Mouse (Mus musculus) midbrain, embryonic 11.5 days (tissue): Measurements from ENCODE around the gene Gm17657. TPM values are rescaled to one million over a fixed set of nuclear protein-coding genes. Genes with fewer than 3 reads are reported as not detected.

ENCODE experiments used
- ATAC-seq: fragments of 200-750 bp; cut with Nextera tagmentation; 2 replicates; pipeline ENCODE4 v1.8.0; 2017; ENCODE audit warnings: moderate TSS enrichment, moderate library complexity; ENCODE audit not compliant: low FRiP score
- DNase-seq: peaks from one replicate; pipeline ENCODE4 v3.0.0; 2015; ENCODE audit warnings: low spot score; ENCODE audit errors: missing footprints
- H3K27ac ChIP-seq: fragments of 300-500 bp; sonication (generic); 2 replicates; pipeline ENCODE4 v1.5.1; 2014; ENCODE audit warnings: low read depth, low read length
- H3K27me3 ChIP-seq: fragments of 300-500 bp; sonication (generic); 2 replicates; pipeline ENCODE4 v1.6.1; 2014; ENCODE audit warnings: mild to moderate bottlenecking, low read length, moderate library complexity, mixed read lengths; ENCODE audit not compliant: control insufficient read depth, insufficient read depth
- H3K36me3 ChIP-seq: fragments of 300-500 bp; sonication (generic); 2 replicates; pipeline ENCODE4 v1.6.1; 2014; ENCODE audit warnings: mild to moderate bottlenecking, low read length, moderate library complexity, mixed read lengths; ENCODE audit not compliant: control insufficient read depth, insufficient read depth
- H3K4me1 ChIP-seq: fragments of 300-500 bp; sonication (generic); 2 replicates; pipeline ENCODE4 v1.6.1; 2014; ENCODE audit warnings: low read length; ENCODE audit not compliant: control insufficient read depth, insufficient read depth
- H3K4me2 ChIP-seq: fragments of 300-500 bp; sonication (generic); 2 replicates; pipeline ENCODE4 v1.6.1; 2014; ENCODE audit warnings: mild to moderate bottlenecking, moderate library complexity
- H3K4me3 ChIP-seq: fragments of 300-500 bp; sonication (generic); 2 replicates; pipeline ENCODE4 v1.5.1; 2014; ENCODE audit warnings: low read depth, low read length
- H3K9ac ChIP-seq: fragments of 300-500 bp; sonication (generic); 2 replicates; pipeline ENCODE4 v1.6.1; 2014; ENCODE audit warnings: low read length
- H3K9me3 ChIP-seq: fragments of 300-500 bp; sonication (generic); 2 replicates; pipeline ENCODE4 v1.6.1; 2016; ENCODE audit warnings: low read length; ENCODE audit not compliant: control insufficient read depth
- whole genome bisulfite sequencing: fragments of 180-500 bp; shearing (Covaris S2); extraction: QIAGEN DNeasy Blood & Tissue Kit; methylation state at CpG from one replicate; pipeline ENCODE4 v1.1.7; 2014; 5-methylcytosine and 5-hydroxymethylcytosine counted together
- polyA plus RNA-seq: library from polyadenylated mRNA; unstranded; fragments of >200 nt; fragmentation: Nextera tagmentation; extraction: Ambion mirVana; gene quantifications from 2 replicates; pipeline ENCODE4 v1.2.1, GENCODE M21; 2014

Gm17657 gene
- polyA plus RNA-seq, 1 experiment from 2014 or later = not detected

DNA sequence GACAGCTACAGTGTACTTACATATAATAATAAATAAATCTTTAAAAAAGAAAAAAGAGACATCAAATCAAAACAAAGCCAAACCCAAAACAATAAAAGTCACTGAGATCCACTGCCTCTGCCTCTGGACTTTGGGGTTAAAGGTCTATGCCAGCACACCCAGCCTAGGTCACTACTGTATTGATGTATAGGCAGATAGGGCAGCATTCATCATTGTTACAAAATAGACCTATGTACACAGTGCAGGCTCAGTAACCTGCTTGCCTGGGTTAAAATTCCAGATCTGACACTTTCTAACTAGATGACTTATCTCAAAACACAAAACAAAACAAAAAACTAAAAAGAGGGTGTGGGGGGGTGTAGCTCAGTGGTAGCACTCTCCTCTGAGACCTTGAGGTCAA, 4.7 kb upstream of the Gm17657 start:
- DNase-seq (no peak), ATAC-seq (no peak)
- Histone ChIP-seq H3K4me2 (no peak overlapping the region), H3K9ac (no peak overlapping the region), H3K27ac (no peak overlapping the region), H3K36me3 (no peaks in the 10 kb centered on the region), H3K27me3 (no peaks in the 10 kb centered on the region), H3K4me1 (peaks cover 11% of the 10 kb centered on the region), H3K4me3 (no peak overlapping the region), H3K9me3 (no peaks in the 10 kb centered on the region)

GRCm38 (mm10) chr17:29552162-29552732, 2.8 kb upstream of the Gm17657 start, which contains the start of gene Tmem217:
Gene Tmem217 (minus strand): TSS chr17:29552385.
- peaks cover 11% of the 10 kb centered on the region for H3K4me1 ChIP-seq
- no peak within 1 kb of the TSS for H3K27ac ChIP-seq
- no peaks in the 10 kb centered on the region for H3K36me3 ChIP-seq
- H3K4me2 ChIP-seq = no peak within 1 kb of the TSS
- H3K9me3 ChIP-seq = no peaks in the 10 kb centered on the region
- WGBS = 91% methylated on average over 5 of the region's 5 CpGs
- DNase-seq (peak; percentile 75), ATAC-seq (no peak)
- H3K27me3 ChIP-seq = no peaks in the 10 kb centered on the region
- no peak within 1 kb of the TSS for H3K9ac ChIP-seq
- no peak within 1 kb of the TSS for H3K4me3 ChIP-seq

DNA sequence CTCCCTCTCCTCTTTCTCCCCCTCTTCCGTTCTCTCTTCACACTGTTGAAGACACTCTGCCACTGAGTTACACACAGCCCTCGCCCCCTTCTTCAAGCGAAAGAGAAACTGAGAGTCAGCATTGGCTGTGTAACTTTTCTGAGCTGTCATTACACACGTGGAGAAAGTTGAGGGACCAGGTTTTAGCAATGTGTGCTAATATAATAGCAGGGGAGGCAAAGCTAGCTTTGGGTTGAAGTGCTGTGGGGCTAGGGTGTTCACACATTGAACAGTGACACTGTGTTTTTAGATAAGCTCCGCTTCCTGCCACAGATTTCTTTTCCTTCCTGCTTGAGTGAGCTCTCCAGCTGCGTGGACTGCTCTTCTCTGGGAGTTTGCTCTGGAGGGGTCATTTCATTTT, 1.6 kb upstream of the Gm17657 start:
- Histone ChIP-seq H3K9ac (no peak overlapping the region), H3K36me3 (no peaks in the 10 kb centered on the region), H3K4me1 (peaks cover 11% of the 10 kb centered on the region), H3K4me3 (no peak overlapping the region), H3K9me3 (no peaks in the 10 kb centered on the region), H3K27ac (no peak overlapping the region), H3K27me3 (no peaks in the 10 kb centered on the region), H3K4me2 (no peak overlapping the region)
- WGBS = 74% methylated on average over 6 of the region's 6 CpGs
- ATAC-seq (no peak), DNase-seq (no peak)

DNA sequence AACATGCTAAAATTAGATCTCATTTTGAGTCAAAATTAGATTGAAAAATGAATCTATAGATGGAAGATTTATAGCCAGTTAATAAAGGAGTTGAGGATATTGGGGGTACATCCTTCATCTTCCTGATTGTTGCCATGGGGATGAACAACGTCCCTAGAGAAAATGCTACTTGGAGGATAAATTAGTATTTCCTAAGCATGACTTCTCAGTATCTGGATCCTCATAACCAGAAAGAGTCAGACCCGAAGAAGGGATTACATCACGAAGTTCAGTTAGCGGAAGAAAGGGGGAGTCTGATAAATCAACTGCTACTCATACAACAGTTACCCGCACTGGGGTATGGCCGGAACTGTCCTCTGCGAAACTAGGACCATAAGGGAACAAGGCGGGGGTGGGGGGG, 444 bp downstream of the Gm17657 start:
- no peak overlapping the region for H3K9ac ChIP-seq
- H3K4me2 ChIP-seq = no peak overlapping the region
- DNase-seq (no peak), ATAC-seq (peak; percentile 49; the same call in 1 of the 2 replicates)
- peaks cover 11% of the 10 kb centered on the region for H3K4me1 ChIP-seq
- H3K27ac ChIP-seq = no peak overlapping the region
- no peak overlapping the region for H3K4me3 ChIP-seq
- no peaks in the 10 kb centered on the region for H3K27me3 ChIP-seq
- no peaks in the 10 kb centered on the region for H3K9me3 ChIP-seq
- no peaks in the 10 kb centered on the region for H3K36me3 ChIP-seq
- 59% methylated on average over 8 of the region's 8 CpGs for WGBS

GRCm38 (mm10) chr17:29548494-29548893, 944 bp downstream of the Gm17657 start:
- DNase-seq (no peak), ATAC-seq (no peak)
- Histone ChIP-seq H3K9ac (no peak overlapping the region), H3K9me3 (no peaks in the 10 kb centered on the region), H3K27me3 (no peaks in the 10 kb centered on the region), H3K4me2 (no peak overlapping the region), H3K36me3 (no peaks in the 10 kb centered on the region), H3K4me1 (peaks cover 11% of the 10 kb centered on the region), H3K4me3 (no peak overlapping the region), H3K27ac (no peak overlapping the region)
- 60% methylated on average over 3 of the region's 3 CpGs for WGBS

DNA sequence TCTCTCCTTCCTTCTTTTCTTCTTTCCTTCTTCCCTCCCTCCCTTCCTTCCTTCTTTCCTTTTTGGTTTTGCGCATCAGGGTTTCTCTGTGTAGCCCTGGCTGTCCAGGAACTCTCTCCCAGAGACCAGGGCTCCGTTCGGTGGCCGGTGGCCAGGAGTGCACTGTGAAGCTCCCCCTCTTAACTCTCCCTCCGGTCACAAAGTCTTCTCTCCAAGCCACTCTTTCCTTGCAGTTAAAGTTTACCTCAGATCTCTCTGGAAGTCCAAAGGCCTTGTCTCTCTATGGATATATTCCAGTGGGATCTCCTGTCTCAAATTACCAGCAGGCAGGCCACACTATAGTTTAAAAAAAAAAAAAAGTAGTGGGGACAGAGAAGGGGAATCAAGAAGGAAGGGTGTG, 4.2 kb downstream of the Gm17657 start:
- H3K36me3 ChIP-seq = no peaks in the 10 kb centered on the region
- H3K4me2 ChIP-seq = no peak overlapping the region
- H3K27me3 ChIP-seq = no peaks in the 10 kb centered on the region
- WGBS = 94% methylated on average over 5 of the region's 5 CpGs
- H3K4me1 ChIP-seq = peaks cover 3% of the 10 kb centered on the region
- H3K9ac ChIP-seq = no peak overlapping the region
- H3K4me3 ChIP-seq = no peak overlapping the region
- ATAC-seq = no peak
- no peaks in the 10 kb centered on the region for H3K9me3 ChIP-seq
- no peak overlapping the region for H3K27ac ChIP-seq
- no peak for DNase-seq

- ATAC-seq (no peak), DNase-seq (no peak)
- H3K9me3 ChIP-seq = no peaks in the 10 kb centered on the region
- no peaks in the 10 kb centered on the region for H3K27me3 ChIP-seq
- H3K4me2 ChIP-seq = no peak overlapping the region
- H3K4me1 ChIP-seq = no peaks in the 10 kb centered on the region
- no peak overlapping the region for H3K9ac ChIP-seq
- no peaks in the 10 kb centered on the region for H3K36me3 ChIP-seq
- no peak overlapping the region for H3K27ac ChIP-seq
- 69% methylated on average over 2 of the region's 2 CpGs for WGBS
- no peak overlapping the region for H3K4me3 ChIP-seq
Observed at GRCm38 (mm10) chr17:29544064-29544463, 5.4 kb downstream of the Gm17657 start.

DNA sequence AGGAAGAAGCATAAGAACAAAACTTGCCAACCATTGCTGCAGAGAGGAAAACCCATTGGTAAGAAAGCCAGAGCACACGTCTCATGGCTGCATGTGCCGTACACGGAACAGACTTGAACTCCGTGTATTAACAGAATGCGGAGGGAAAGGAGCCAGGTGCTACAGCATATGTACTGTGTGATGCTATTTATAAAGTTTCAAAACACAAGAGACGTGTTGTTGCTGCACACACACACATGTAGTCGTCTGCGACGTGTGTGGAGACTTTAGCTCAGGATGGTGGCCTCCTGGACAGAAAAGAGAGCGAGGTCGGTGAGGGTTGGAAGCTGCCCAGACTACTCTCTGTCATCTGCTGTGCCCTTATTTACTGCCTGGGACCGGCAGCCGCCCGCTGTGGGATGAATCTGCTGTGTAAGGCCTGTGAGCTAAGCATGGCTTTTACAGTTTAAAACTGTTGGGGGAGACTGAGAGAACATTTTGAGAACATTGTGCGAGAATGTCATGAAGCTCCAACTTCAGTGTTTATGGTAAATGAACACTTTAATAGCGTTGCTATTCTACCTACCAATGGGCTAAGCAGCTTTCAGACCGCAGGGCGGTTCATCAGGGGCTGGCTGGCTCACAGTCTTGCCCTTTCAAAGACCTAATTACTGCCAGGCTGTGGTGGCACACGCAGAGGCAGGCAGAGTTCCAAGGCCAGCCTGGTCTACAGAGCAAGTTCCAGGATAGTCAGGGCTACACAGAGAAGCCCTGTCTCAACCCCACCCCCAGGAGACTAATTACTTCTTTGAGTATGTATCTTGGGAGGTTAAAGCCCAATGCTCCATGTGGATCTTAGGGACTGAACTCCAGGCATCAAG, 6.4 kb downstream of the Gm17657 start:
- no peak overlapping the region for H3K9ac ChIP-seq
- whole genome bisulfite sequencing = 89% methylated on average over 19 of the region's 19 CpGs
- no peaks in the 10 kb centered on the region for H3K9me3 ChIP-seq
- H3K27me3 ChIP-seq = no peaks in the 10 kb centered on the region
- no peak overlapping the region for H3K4me2 ChIP-seq
- H3K36me3 ChIP-seq = no peaks in the 10 kb centered on the region
- no peak overlapping the region for H3K4me3 ChIP-seq
- no peaks in the 10 kb centered on the region for H3K4me1 ChIP-seq
- H3K27ac ChIP-seq = no peak overlapping the region
- no peak for ATAC-seq
- no peak for DNase-seq

DNA sequence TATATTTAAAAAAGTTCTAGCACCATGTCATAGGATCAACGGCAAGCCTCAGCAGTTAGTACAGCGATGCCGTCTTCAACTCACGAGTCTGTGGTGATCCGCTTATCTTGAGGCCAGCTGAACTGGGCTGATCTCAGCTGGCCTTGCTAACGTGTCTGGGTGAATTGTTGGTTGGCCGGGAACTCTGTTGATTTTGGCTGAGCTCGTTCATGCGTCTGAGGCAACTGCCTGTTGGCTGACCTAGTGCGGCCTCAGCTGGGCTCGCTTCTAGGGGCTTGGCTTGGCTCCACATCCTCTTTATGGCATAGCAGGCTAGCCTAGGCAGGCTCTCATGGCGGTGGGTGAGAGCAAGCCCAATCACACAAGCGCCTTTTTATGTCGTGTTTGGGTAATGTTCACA, 8.0 kb downstream of the Gm17657 start:
- ATAC-seq (no peak), DNase-seq (no peak)
- Histone ChIP-seq H3K27ac (no peak overlapping the region), H3K4me1 (no peaks in the 10 kb centered on the region), H3K36me3 (no peaks in the 10 kb centered on the region), H3K4me2 (no peak overlapping the region), H3K4me3 (no peak overlapping the region), H3K9ac (no peak overlapping the region), H3K9me3 (no peaks in the 10 kb centered on the region), H3K27me3 (no peaks in the 10 kb centered on the region)
- WGBS = 84% methylated on average over 14 of the region's 14 CpGs
